Mouse (Mus musculus): ENCODE results near the gene Gabrb2.

GRCm38 (mm10) chr11:42571467-42571866 lies 151.9 kb downstream of the Gabrb2 start:
- no peak for TF ChIP-seq CTCF (IDR thresholded peaks at IDR 0.05; ENCODE audit: extremely low read depth, insufficient read depth, insufficient read length, insufficient replicate concordance)
- no peak for TF ChIP-seq POLR2A (IDR thresholded peaks at IDR 0.05; ENCODE audit: low read depth, low read length)
